Mouse (Mus musculus): Measurements from ENCODE around the gene Ldb3. TPM values are rescaled to one million over a fixed set of nuclear protein-coding genes. Genes with fewer than 3 reads are reported as not detected.

The Ldb3 gene
- polyA plus RNA-seq (2012; rRNA removed): 4.6 and 6.6 TPM in 2 replicates

- no peak for DNase-seq (ENCODE audit: low read depth)
Observed at GRCm38 (mm10) chr14:34588498-34588897, at the start of gene Ldb3. Gene Ldb3, minus strand, starts transcription at chr14:34588682.

GRCm38 (mm10) chr14:34635721-34636120, 47.2 kb upstream of the Ldb3 start:
- DNase-seq (ENCODE audit: low read depth): no peak

- peak; percentile 91 for DNase-seq (ENCODE audit: low read depth)
Observed at GRCm38 (mm10) chr14:34635192-34635591, 46.7 kb upstream of the Ldb3 start.

GRCm38 (mm10) chr14:34632722-34633448, 44.4 kb upstream of the Ldb3 start:
- DNase-seq (ENCODE audit: low read depth): no peak

GRCm38 (mm10) chr14:34626824-34627223, 38.3 kb upstream of the Ldb3 start:
- DNase-seq (ENCODE audit: low read depth): peak; percentile 88

- no peak for DNase-seq (ENCODE audit: low read depth)
Observed at GRCm38 (mm10) chr14:34623531-34624210, 35.2 kb upstream of the Ldb3 start.

GRCm38 (mm10) chr14:34623074-34623473, 34.6 kb upstream of the Ldb3 start:
- DNase-seq (ENCODE audit: low read depth): no peak

- peak; percentile 79 for DNase-seq (ENCODE audit: low read depth)
Observed at GRCm38 (mm10) chr14:34620611-34621376, 32.3 kb upstream of the Ldb3 start.

GRCm38 (mm10) chr14:34618808-34619207, 30.3 kb upstream of the Ldb3 start:
- peak; percentile 67 for DNase-seq (ENCODE audit: low read depth)

GRCm38 (mm10) chr14:34616821-34617220, 28.3 kb upstream of the Ldb3 start:
- DNase-seq (ENCODE audit: low read depth): no peak

GRCm38 (mm10) chr14:34615625-34616024, 27.1 kb upstream of the Ldb3 start:
- no peak for DNase-seq (ENCODE audit: low read depth)

GRCm38 (mm10) chr14:34615082-34615481, 26.6 kb upstream of the Ldb3 start:
- no peak for DNase-seq (ENCODE audit: low read depth)

GRCm38 (mm10) chr14:34614551-34614950, 26.1 kb upstream of the Ldb3 start:
- no peak for DNase-seq (ENCODE audit: low read depth)

- DNase-seq (ENCODE audit: low read depth): no peak
Observed at GRCm38 (mm10) chr14:34613523-34613922, 25.0 kb upstream of the Ldb3 start.

GRCm38 (mm10) chr14:34612222-34612621, 23.7 kb upstream of the Ldb3 start:
- DNase-seq (ENCODE audit: low read depth): no peak

GRCm38 (mm10) chr14:34611591-34611990, 23.1 kb upstream of the Ldb3 start:
- DNase-seq (ENCODE audit: low read depth): no peak

GRCm38 (mm10) chr14:34601910-34602309, 13.4 kb upstream of the Ldb3 start:
- DNase-seq (ENCODE audit: low read depth): no peak

- no peak for DNase-seq (ENCODE audit: low read depth)
Observed at GRCm38 (mm10) chr14:34599941-34600340, 11.5 kb upstream of the Ldb3 start, which contains the start of gene Opn4. Gene Opn4, minus strand, starts transcription at chr14:34600142.

- DNase-seq (ENCODE audit: low read depth): no peak
Observed at GRCm38 (mm10) chr14:34595596-34596255, 7.2 kb upstream of the Ldb3 start.

- DNase-seq (ENCODE audit: low read depth): no peak
Observed at GRCm38 (mm10) chr14:34591741-34592535, 3.5 kb upstream of the Ldb3 start.
